Mouse (Mus musculus): Measurements from ENCODE around the gene Terb2. TPM values are rescaled to one million over a fixed set of nuclear protein-coding genes. Genes with fewer than 3 reads are reported as not detected.
"Not testable (repeated sequence)": the region's sequence is repeated elsewhere in the genome, so short reads cannot be mapped to it uniquely, and the experiment has no call there.

Gene Terb2
- polyA plus RNA-seq, 2 experiments: not detected

DNA sequence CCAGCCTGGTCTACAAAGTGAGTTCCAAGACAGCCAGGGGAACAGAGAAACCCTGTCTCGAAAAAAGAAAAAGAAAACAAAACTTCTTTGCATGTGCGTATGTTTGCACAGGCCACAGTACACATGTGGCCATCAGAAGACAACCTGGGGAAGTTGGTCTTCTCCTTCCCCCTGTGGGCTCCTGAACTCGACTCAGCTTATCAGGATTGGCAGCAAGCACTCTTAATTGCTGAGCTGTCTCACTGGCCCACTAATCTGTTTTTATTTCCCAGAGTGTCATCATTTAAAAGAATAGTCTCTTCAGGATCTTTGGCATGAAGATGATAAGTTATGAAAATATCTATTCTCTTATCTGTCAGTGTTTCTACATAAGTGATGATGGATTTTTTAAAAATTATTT lies 5.8 kb downstream of the Terb2 start:
- Histone ChIP-seq H3K9me3 (ENCODE audit: control insufficient read depth, low read length) (no peaks in the 10 kb centered on the region), H3K4me2 (replicated peaks; ENCODE audit: low read depth, low read length, severe bottlenecking) (no peak overlapping the region), H3K27ac (replicated peaks; ENCODE audit: low read depth, low read length) (no peak overlapping the region), H3K36me3 (ENCODE audit: control insufficient read depth, insufficient read depth, low read length) (no peaks in the 10 kb centered on the region), H3K9ac (ENCODE audit: low read depth, low read length, severe bottlenecking) (no peak overlapping the region), H3K4me1 (ENCODE audit: control insufficient read depth, insufficient read depth, low read length) (no peaks in the 10 kb centered on the region), H3K27me3 (ENCODE audit: control insufficient read depth, insufficient read depth, low read length) (no peaks in the 10 kb centered on the region), H3K4me3 (replicated peaks; ENCODE audit: low read length) (no peak overlapping the region)
- DNase-seq (ENCODE audit: low spot score) (no peak), ATAC-seq (ENCODE audit: low FRiP score, low read depth) (no peak)
- TF ChIP-seq POLR2A (IDR thresholded peaks at IDR 0.05; ENCODE audit: borderline replicate concordance, extremely low read depth, insufficient read depth, insufficient read length): no peak
- 73% methylated on average over 3 of the region's 3 CpGs for WGBS

DNA sequence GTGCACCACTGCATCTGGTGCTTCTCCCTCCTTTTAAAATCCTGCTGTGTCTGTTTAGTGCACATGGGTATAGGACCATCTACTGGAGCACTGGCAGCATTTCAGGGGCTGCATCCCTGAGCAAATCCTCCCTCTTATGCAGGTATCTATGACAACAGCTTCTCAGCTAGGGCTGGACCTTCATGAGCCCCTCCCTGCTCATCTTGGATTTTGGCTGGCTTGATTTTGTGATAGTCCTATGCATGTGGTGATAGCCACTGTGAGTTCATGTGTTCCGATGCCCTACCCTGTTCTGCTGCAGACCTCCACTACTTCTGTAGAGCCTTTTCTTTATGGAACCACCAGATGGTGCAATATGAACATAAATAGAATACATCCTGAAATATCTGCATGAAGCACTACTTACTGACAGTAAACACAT lies 8.4 kb downstream of the Terb2 start:
- H3K9ac ChIP-seq (ENCODE audit: low read depth, low read length, severe bottlenecking): no peak overlapping the region
- 55% methylated on average over 1 of the region's 1 CpGs for WGBS
- DNase-seq (ENCODE audit: low spot score) (peak; percentile 68), ATAC-seq (ENCODE audit: low FRiP score, low read depth) (no peak)
- H3K4me2 ChIP-seq (replicated peaks; ENCODE audit: low read depth, low read length, severe bottlenecking): no peak overlapping the region
- no peaks in the 10 kb centered on the region for H3K9me3 ChIP-seq (ENCODE audit: control insufficient read depth, low read length)
- no peak for TF ChIP-seq POLR2A (IDR thresholded peaks at IDR 0.05; ENCODE audit: borderline replicate concordance, extremely low read depth, insufficient read depth, insufficient read length)
- H3K4me3 ChIP-seq (replicated peaks; ENCODE audit: low read length): no peak overlapping the region
- H3K4me1 ChIP-seq (ENCODE audit: control insufficient read depth, insufficient read depth, low read length): no peaks in the 10 kb centered on the region
- H3K36me3 ChIP-seq (ENCODE audit: control insufficient read depth, insufficient read depth, low read length): no peaks in the 10 kb centered on the region
- H3K27ac ChIP-seq (replicated peaks; ENCODE audit: low read depth, low read length): no peak overlapping the region
- no peaks in the 10 kb centered on the region for H3K27me3 ChIP-seq (ENCODE audit: control insufficient read depth, insufficient read depth, low read length)

DNA sequence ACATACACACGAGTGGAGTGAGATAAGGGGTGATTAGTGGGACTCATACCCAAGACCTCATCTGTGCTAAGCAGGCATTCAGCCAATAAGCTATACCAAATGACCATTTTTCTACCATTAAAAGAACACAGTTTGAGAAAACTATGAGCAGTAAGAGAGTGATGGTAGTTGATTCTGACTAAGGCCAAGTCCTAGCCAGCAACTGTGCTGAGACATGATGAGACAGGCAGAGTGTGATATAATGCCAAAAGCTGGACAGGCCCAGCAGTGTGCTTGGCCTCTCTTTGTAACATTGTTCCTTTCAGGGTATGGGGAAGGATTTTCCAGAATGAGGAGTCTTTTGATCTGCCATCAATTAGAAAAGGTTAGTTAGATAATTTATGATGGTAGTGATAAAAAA lies 15.4 kb downstream of the Terb2 start:
- Histone ChIP-seq H3K9ac (ENCODE audit: low read depth, low read length, severe bottlenecking) (no peak overlapping the region), H3K9me3 (ENCODE audit: control insufficient read depth, low read length) (no peaks in the 10 kb centered on the region), H3K36me3 (ENCODE audit: control insufficient read depth, insufficient read depth, low read length) (no peaks in the 10 kb centered on the region), H3K27me3 (ENCODE audit: control insufficient read depth, insufficient read depth, low read length) (no peaks in the 10 kb centered on the region), H3K4me1 (ENCODE audit: control insufficient read depth, insufficient read depth, low read length) (no peaks in the 10 kb centered on the region), H3K4me3 (replicated peaks; ENCODE audit: low read length) (no peak overlapping the region), H3K27ac (replicated peaks; ENCODE audit: low read depth, low read length) (no peak overlapping the region), H3K4me2 (replicated peaks; ENCODE audit: low read depth, low read length, severe bottlenecking) (no peak overlapping the region)
- WGBS: 81% methylated on average over 1 of the region's 1 CpGs
- no peak for DNase-seq (ENCODE audit: low spot score)
- no peak for TF ChIP-seq POLR2A (IDR thresholded peaks at IDR 0.05; ENCODE audit: borderline replicate concordance, extremely low read depth, insufficient read depth, insufficient read length)
- no peak for ATAC-seq (ENCODE audit: low FRiP score, low read depth)

DNA sequence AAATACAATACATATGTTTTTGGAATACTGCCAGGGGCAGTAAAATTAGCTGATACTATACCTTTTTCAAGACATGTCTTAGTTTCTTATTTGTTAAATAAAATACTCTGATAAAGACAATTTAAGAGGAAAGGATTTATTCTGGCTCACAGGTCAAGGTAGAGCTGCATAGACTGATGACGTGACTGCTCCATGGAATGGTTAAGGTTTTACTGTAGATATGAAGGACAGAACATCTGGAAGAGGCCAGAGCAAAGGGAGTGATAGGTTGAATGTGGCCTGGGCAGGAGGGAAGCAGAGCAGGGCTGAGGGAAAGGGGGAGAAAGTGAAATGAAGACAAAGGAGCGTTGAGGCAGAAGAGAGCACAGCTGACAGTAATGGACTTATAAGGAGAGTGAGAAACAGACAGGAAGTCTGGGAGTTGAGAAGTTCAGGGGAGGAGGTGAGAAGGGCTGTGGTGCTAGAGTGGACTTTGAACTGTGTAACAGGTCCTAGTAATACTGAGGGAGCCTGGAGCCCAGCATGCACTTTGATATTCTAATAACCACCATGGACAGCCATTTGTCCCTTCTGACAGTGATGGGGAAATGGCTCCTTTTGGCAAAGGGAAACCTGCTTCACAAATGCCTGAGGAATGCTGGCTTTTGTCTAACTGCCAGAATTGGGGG lies 20.5 kb downstream of the Terb2 start:
- no peak for TF ChIP-seq POLR2A (IDR thresholded peaks at IDR 0.05; ENCODE audit: borderline replicate concordance, extremely low read depth, insufficient read depth, insufficient read length)
- ATAC-seq (ENCODE audit: low FRiP score, low read depth) (no peak), DNase-seq (ENCODE audit: low spot score) (no peak)
- WGBS: 35% methylated on average over 2 of the region's 2 CpGs
- no peaks in the 10 kb centered on the region for H3K4me1 ChIP-seq (ENCODE audit: control insufficient read depth, insufficient read depth, low read length)
- H3K36me3 ChIP-seq (ENCODE audit: control insufficient read depth, insufficient read depth, low read length): no peaks in the 10 kb centered on the region
- H3K9ac ChIP-seq (ENCODE audit: low read depth, low read length, severe bottlenecking): no peak overlapping the region
- H3K4me2 ChIP-seq (replicated peaks; ENCODE audit: low read depth, low read length, severe bottlenecking): no peak overlapping the region
- H3K9me3 ChIP-seq (ENCODE audit: control insufficient read depth, low read length): no peaks in the 10 kb centered on the region
- H3K4me3 ChIP-seq (replicated peaks; ENCODE audit: low read length): no peak overlapping the region
- H3K27me3 ChIP-seq (ENCODE audit: control insufficient read depth, insufficient read depth, low read length): no peaks in the 10 kb centered on the region
- H3K27ac ChIP-seq (replicated peaks; ENCODE audit: low read depth, low read length): no peak overlapping the region

DNA sequence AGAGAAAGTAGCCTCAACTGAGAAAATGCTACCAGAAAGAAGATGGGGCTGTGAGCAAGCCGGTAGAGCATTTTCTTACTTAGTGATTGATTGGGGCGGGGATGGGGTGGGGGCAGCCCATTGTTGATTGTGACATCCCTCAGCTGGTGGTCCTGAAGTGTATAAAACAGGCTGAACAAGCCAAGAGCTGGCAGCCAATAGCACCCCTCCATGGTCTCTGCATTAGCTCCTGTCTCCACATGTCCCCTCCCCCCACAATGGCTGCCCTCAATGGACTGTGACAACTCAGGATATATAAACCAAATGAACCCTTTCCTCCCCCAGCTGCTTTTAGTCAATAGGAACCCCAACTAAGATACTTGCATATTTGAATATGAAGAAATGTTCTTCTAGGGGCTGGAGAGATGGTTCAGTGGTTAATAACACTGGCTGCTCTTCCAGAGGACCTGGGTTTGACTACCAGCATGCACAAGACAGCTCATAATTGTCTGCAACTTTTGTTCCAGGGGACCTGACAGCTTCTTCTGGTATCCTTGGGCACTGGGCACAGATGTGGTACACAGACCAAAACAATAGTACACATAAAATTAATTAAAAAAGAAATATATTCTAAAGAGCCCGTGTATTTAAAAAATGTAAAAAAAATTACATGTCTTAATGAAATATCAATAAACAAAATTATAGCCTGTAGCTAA lies 24.6 kb downstream of the Terb2 start:
- 59% methylated on average over 3 of the region's 3 CpGs for WGBS
- H3K4me3 ChIP-seq (replicated peaks; ENCODE audit: low read length): no peak overlapping the region
- H3K9ac ChIP-seq (ENCODE audit: low read depth, low read length, severe bottlenecking): no peak overlapping the region
- H3K9me3 ChIP-seq (ENCODE audit: control insufficient read depth, low read length): no peaks in the 10 kb centered on the region
- ATAC-seq (ENCODE audit: low FRiP score, low read depth) (no peak), DNase-seq (ENCODE audit: low spot score) (no peak)
- no peaks in the 10 kb centered on the region for H3K36me3 ChIP-seq (ENCODE audit: control insufficient read depth, insufficient read depth, low read length)
- no peaks in the 10 kb centered on the region for H3K4me1 ChIP-seq (ENCODE audit: control insufficient read depth, insufficient read depth, low read length)
- H3K4me2 ChIP-seq (replicated peaks; ENCODE audit: low read depth, low read length, severe bottlenecking): no peak overlapping the region
- no peak overlapping the region for H3K27ac ChIP-seq (replicated peaks; ENCODE audit: low read depth, low read length)
- H3K27me3 ChIP-seq (ENCODE audit: control insufficient read depth, insufficient read depth, low read length): no peaks in the 10 kb centered on the region
- no peak for TF ChIP-seq POLR2A (IDR thresholded peaks at IDR 0.05; ENCODE audit: borderline replicate concordance, extremely low read depth, insufficient read depth, insufficient read length)

DNA sequence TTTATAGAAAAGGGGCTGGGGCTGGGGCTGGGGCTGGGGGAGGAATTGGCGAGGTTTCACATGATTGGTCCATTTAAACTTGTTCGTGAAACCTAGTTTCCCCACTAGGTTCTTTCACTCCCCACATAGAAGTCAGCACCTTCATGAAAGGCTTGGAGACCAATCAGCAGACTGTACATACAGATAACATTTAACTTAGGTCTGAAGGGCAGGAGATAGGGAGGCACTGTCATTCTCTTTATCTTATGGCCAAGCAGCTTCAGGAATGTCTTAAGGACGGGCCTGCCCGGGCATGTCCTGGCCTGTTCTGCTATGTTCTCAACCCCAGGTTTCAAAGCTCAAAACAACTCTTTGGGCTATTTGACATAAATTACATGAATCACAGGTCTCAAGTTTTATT lies 31.0 kb downstream of the Terb2 start:
- H3K4me2 ChIP-seq (replicated peaks; ENCODE audit: low read depth, low read length, severe bottlenecking); H3K36me3 ChIP-seq (ENCODE audit: control insufficient read depth, insufficient read depth, low read length); H3K27me3 ChIP-seq (ENCODE audit: control insufficient read depth, insufficient read depth, low read length); H3K4me1 ChIP-seq (ENCODE audit: control insufficient read depth, insufficient read depth, low read length); H3K9me3 ChIP-seq (ENCODE audit: control insufficient read depth, low read length); H3K9ac ChIP-seq (ENCODE audit: low read depth, low read length, severe bottlenecking); ATAC-seq (ENCODE audit: low FRiP score, low read depth); H3K27ac ChIP-seq (replicated peaks; ENCODE audit: low read depth, low read length); DNase-seq (ENCODE audit: low spot score); H3K4me3 ChIP-seq (replicated peaks; ENCODE audit: low read length): not testable (repeated sequence)
- WGBS: 95% methylated on average over 4 of the region's 4 CpGs

All from limb, embryonic 14.5 days (tissue).